Mouse (Mus musculus) kidney, embryonic 14.5 days (tissue): Measurements from ENCODE around the gene Wdr77. TPM values are rescaled to one million over a fixed set of nuclear protein-coding genes. Genes with fewer than 3 reads are reported as not detected.
"Not testable (repeated sequence)": the region's sequence is repeated elsewhere in the genome, so short reads cannot be mapped to it uniquely, and the experiment has no call there.

Source experiments
- ATAC-seq: fragments of 200-750 bp; cut with Nextera tagmentation; 2 replicates; pipeline ENCODE4 v1.8.0; 2017; ENCODE audit warnings: moderate number of reproducible peaks, mild to moderate bottlenecking, moderate TSS enrichment, moderate library complexity; ENCODE audit not compliant: low FRiP score, low TSS enrichment
- H3K27ac ChIP-seq: fragments of 300-500 bp; sonication (generic); 2 replicates; pipeline ENCODE4 v1.5.1; 2014; ENCODE audit warnings: low read depth, mild to moderate bottlenecking, low read length, moderate library complexity, mixed read lengths
- H3K27me3 ChIP-seq: fragments of 300-500 bp; sonication (generic); 2 replicates; pipeline ENCODE4 v1.6.1; 2014; ENCODE audit warnings: mild to moderate bottlenecking, low read length; ENCODE audit not compliant: control insufficient read depth, insufficient read depth
- H3K36me3 ChIP-seq: fragments of 300-500 bp; sonication (generic); 2 replicates; pipeline ENCODE4 v1.6.1; 2014; ENCODE audit warnings: low read length, mixed read lengths; ENCODE audit not compliant: control insufficient read depth, insufficient read depth
- H3K4me1 ChIP-seq: fragments of 300-500 bp; sonication (generic); 2 replicates; pipeline ENCODE4 v1.6.1; 2014; ENCODE audit warnings: low read length, mixed read lengths; ENCODE audit not compliant: control insufficient read depth, insufficient read depth
- H3K4me2 ChIP-seq: fragments of 300-500 bp; sonication (generic); replicated peaks from 2 replicates; pipeline ENCODE4 v1.6.1; 2014; ENCODE audit warnings: low read depth, mild to moderate bottlenecking, low read length
- H3K4me3 ChIP-seq: fragments of 300-500 bp; sonication (generic); 2 replicates; pipeline ENCODE4 v1.5.1; 2014; ENCODE audit warnings: mild to moderate bottlenecking, low read length
- H3K9ac ChIP-seq: fragments of 300-500 bp; sonication (generic); 2 replicates; pipeline ENCODE4 v1.6.1; 2014; ENCODE audit warnings: low read depth, mild to moderate bottlenecking, low read length, moderate library complexity
- H3K9me3 ChIP-seq: fragments of 300-500 bp; sonication (generic); 2 replicates; pipeline ENCODE4 v1.6.1; 2016; ENCODE audit warnings: low read length; ENCODE audit not compliant: control insufficient read depth
- WGBS: fragments of 180-500 bp; shearing (Covaris S2); extraction: QIAGEN DNeasy Blood & Tissue Kit; methylation state at CpG from one replicate; pipeline ENCODE4 v1.1.7; 2014; 5-methylcytosine and 5-hydroxymethylcytosine counted together
- polyA plus RNA-seq: library from polyadenylated mRNA; unstranded; fragments of >200 nt; fragmentation: Nextera tagmentation; extraction: Ambion mirVana; gene quantifications from 2 replicates; pipeline ENCODE4 v1.2.1, GENCODE M21; 2014

Gene Wdr77
- polyA plus RNA-seq, 1 experiment from 2014 or later = 188 TPM

DNA sequence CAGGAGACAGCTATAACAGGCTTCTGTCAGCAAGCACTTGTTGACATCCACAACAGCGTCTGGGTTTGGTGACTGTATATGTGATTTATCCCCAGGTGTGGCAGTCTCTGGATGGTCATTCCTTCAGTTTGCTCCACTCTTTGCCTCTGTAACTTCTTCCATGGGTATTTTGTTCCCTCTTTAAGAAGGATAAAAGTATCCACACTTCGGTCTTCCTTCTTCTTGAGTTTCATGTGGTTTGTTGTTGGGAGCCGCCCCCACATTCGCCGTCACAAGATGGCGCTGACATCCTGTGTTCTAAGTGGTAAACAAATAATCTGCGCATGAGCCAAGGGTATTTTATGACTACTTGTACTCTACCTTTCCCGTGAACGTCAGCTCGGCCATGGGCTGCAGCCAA lies 44.2 kb downstream of the Wdr77 start:
- not testable (repeated sequence) for H3K27me3 ChIP-seq, H3K27ac ChIP-seq, H3K4me3 ChIP-seq, H3K4me1 ChIP-seq, ATAC-seq, H3K9me3 ChIP-seq, H3K36me3 ChIP-seq, H3K9ac ChIP-seq, H3K4me2 ChIP-seq
- WGBS = 52% methylated on average over 10 of the region's 10 CpGs

DNA sequence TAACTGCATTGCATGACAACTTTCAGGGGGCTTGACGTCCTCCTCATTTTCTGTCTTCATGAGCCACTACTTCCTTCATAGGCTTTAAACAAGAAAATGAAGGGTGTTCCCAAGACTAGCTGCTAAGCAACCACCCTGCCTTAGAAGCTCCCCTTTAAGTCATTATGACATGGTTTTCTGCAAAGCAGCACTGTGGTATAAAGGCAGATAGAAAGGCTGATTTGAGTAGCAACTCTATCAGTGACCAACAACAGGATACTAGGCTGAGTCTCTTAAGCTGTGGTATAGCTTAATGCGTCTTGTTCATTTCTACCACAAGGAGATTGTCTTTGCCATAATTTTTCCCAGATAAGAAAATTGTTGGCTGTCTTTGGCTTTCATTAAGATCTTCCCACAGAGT lies 55.4 kb downstream of the Wdr77 start, which contains the start of gene Pifo:
Gene Pifo, minus strand, starts transcription at position 101 of the 400 bp plus-strand sequence.
- Histone ChIP-seq H3K4me3 (no peak within 1 kb of the TSS), H3K9me3 (no peaks in the 10 kb centered on the region), H3K9ac (no peak within 1 kb of the TSS), H3K36me3 (no peaks in the 10 kb centered on the region), H3K27me3 (no peaks in the 10 kb centered on the region), H3K4me2 (no peak within 1 kb of the TSS), H3K27ac (no peak within 1 kb of the TSS), H3K4me1 (no peaks in the 10 kb centered on the region)
- ATAC-seq = no peak
- 92% methylated on average over 2 of the region's 2 CpGs for WGBS

Other genes with a start within 250 kb of the Wdr77 start
- gene Rap1a, start 158.0 kb upstream of the Wdr77 start, polyA plus RNA-seq = 89.0 and 141 TPM in 2 replicates
- gene Adora3, start 88.5 kb upstream of the Wdr77 start, polyA plus RNA-seq = 0.18 TPM in 1 of 2 replicates, not detected in the other
- 0.53 TPM in 1 of 2 replicates, not detected in the other for gene Tmigd3, start 88.5 kb upstream of the Wdr77 start, polyA plus RNA-seq
- gene I830077J02Rik, start 26.7 kb upstream of the Wdr77 start, polyA plus RNA-seq = 0.64 and 0.70 TPM in 2 replicates
- gene Atp5f1, start 730 bp downstream of the Wdr77 start, polyA plus RNA-seq = 515 and 618 TPM in 2 replicates
- gene Ovgp1, start 14.3 kb downstream of the Wdr77 start, polyA plus RNA-seq = 1.9 and 2.2 TPM in 2 replicates
- not detected in 2 replicates for gene Pifo, start 55.3 kb downstream of the Wdr77 start, polyA plus RNA-seq
- not detected in 2 replicates for gene Chil5, start 73.4 kb downstream of the Wdr77 start, polyA plus RNA-seq
- not detected in 2 replicates for gene Chia1, start 153.9 kb downstream of the Wdr77 start, polyA plus RNA-seq
- gene Chil3, start 208.2 kb downstream of the Wdr77 start, polyA plus RNA-seq = not detected in 2 replicates